In genomic region chr3:41541313-41541712, GRCm38 (mm10) we compare ENCODE assay signal across 11 mouse cellular contexts. TPM values are rescaled to one million over a fixed set of nuclear protein-coding genes. Genes with fewer than 3 reads are reported as not detected.
DNase-seq lines count a peak whose midpoint lies in the region; ATAC-seq and TF ChIP-seq lines count a peak whose summit lies in the region.
"Had no signal": no experiment of that assay in that cellular context is flagged by ENCODE, and none has a peak within 500 bp of the region (broad histone marks: within the 10 kb centered on the region; RNA-seq: fewer than 3 reads in every experiment).

No protein-coding gene starts in this region.

- TF ChIP-seq POLR2A in lung, adult 2 months (IDR thresholded peaks at IDR 0.05; ENCODE audit: borderline replicate concordance, extremely low read depth, low read depth, low read length) = no peak

- TF ChIP-seq CTCF in lung, adult 2 months (IDR thresholded peaks at IDR 0.05; ENCODE audit: insufficient read depth, low read length) = peak; percentile 68

- WGBS in lung, adult 2 months = 75% methylated on average over 3 of the region's 3 CpGs

- no peaks in the 10 kb centered on the region for H3K4me1 ChIP-seq in lung, adult 2 months (ENCODE audit: control insufficient read depth, insufficient read depth, low read length)
- H3K4me1 ChIP-seq: hindbrain, embryonic 12.5 days had no signal

- no peak overlapping the region for H3K4me3 ChIP-seq in lung, adult 2 months (replicated peaks; ENCODE audit: extremely low read depth, low read depth, low read length)
- H3K4me3 ChIP-seq: hindbrain, embryonic 12.5 days had no signal

- H3K36me3 ChIP-seq in splenic B cell, adult 2 months (ENCODE audit: control insufficient read depth, insufficient read depth, low read length, poor library complexity, severe bottlenecking) = no peaks in the 10 kb centered on the region
- H3K36me3 ChIP-seq: hindbrain, embryonic 12.5 days had no signal

- peak; percentile 96 for ATAC-seq in common myeloid progenitor, adult 5-6 weeks (replicated peaks; ENCODE audit: low read depth, poor library complexity, severe bottlenecking)

- H3K27me3 ChIP-seq in splenic B cell, adult 2 months (ENCODE audit: control insufficient read depth, insufficient read depth, low read length, poor library complexity, severe bottlenecking) = no peaks in the 10 kb centered on the region
- H3K27me3 ChIP-seq: hindbrain, embryonic 12.5 days had no signal

- DNase-seq in lung, adult 2 months = no peak
- no peak for DNase-seq in lung, postnatal 14 days
- peak; percentile 60 for DNase-seq in ES-CJ7 (ENCODE audit: low read depth, low spot score)
- peak; percentile 27 for DNase-seq in splenic B cell, adult 2 months (ENCODE audit: low read depth, low spot score)
- no peak for DNase-seq in Muller cell, postnatal 12 days (ENCODE audit: inconsistent ontology term)
- DNase-seq in cerebellum, postnatal 36 days = no peak
- DNase-seq: cerebellum, adult 2 months; layer of hippocampus, adult 9-11 months; right cerebral cortex, adult 18-20 months had no signal

RNA-seq across cellular contexts. Expression of gene Jade1, which starts 14.2 kb away (rescaled TPM):
- polyA plus RNA-seq in lung, adult 2 months (2012; rRNA removed) = 13.2 and 14.3 TPM in 2 replicates
- total RNA-seq in common myeloid progenitor, adult 5-6 weeks (2017) = 34.5 and 39.4 TPM in 2 replicates

Comparison
In these comparisons a context has a peak if more than half of its experiments do, and no peak if none do; other contexts are left out.
1. DNase-seq: peak in ES-CJ7 (single experiment) and splenic B cell, adult 2 months (single experiment); none in lung, adult 2 months (single experiment), lung, postnatal 14 days (single experiment), Muller cell, postnatal 12 days (single experiment) and cerebellum, postnatal 36 days (0 of 2).